Mouse (Mus musculus): ENCODE measurements around the gene Syngr1.

DNA sequence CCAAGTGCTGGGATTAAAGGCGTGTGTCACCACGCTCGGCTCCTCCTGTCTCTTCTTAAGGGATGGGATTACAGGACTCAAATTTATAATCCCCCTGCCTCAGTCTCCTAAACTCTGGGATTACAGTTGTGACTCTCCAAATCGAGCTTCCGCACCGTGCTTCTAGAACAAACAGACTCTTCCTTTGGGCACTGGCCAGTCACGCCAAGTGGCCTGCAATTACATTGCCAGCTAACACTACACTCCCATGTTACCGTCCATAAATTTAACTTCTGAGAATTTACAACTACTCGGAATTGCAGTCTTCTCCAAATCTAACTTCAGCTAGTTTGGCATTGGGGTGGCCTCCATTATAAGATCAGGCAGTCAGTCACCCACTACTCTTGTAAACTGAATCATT is 41.3 kb downstream of the Syngr1 start:
- TF ChIP-seq CTCF (IDR thresholded peaks at IDR 0.05; ENCODE audit: low read depth) (no peak), EP300 (IDR thresholded peaks at IDR 0.05; ENCODE audit: low read depth) (no peak)

All from liver, postnatal 0 days (tissue).